Mouse (Mus musculus) midbrain, embryonic 15.5 days (tissue): Measurements from ENCODE around the gene Armc10. TPM values are rescaled to one million over a fixed set of nuclear protein-coding genes. Genes with fewer than 3 reads are reported as not detected.
"Not testable (repeated sequence)": the region's sequence is repeated elsewhere in the genome, so short reads cannot be mapped to it uniquely, and the experiment has no call there.

Experiments
- ATAC-seq: fragments of 200-750 bp; cut with Nextera tagmentation; replicated peaks from 2 replicates; pipeline ENCODE4 v1.8.0; 2017; ENCODE audit warnings: moderate TSS enrichment
- H3K27ac ChIP-seq: fragments of 300-500 bp; sonication (generic); 2 replicates; pipeline ENCODE4 v1.5.1; 2015; ENCODE audit warnings: mild to moderate bottlenecking, inconsistent platforms
- H3K27me3 ChIP-seq: fragments of 300-500 bp; sonication (generic); replicated peaks from 2 replicates; pipeline ENCODE4 v1.6.1; 2015; ENCODE audit warnings: inconsistent platforms
- H3K36me3 ChIP-seq: fragments of 300-500 bp; sonication (generic); replicated peaks from 2 replicates; pipeline ENCODE4 v1.6.1; 2015; ENCODE audit warnings: inconsistent platforms
- H3K4me1 ChIP-seq: fragments of 300-500 bp; sonication (generic); 2 replicates; pipeline ENCODE4 v1.6.1; 2015; ENCODE audit warnings: inconsistent platforms
- H3K4me2 ChIP-seq: fragments of 300-500 bp; sonication (generic); 2 replicates; pipeline ENCODE4 v1.6.1; 2015; ENCODE audit warnings: inconsistent platforms, mild to moderate bottlenecking, moderate library complexity
- H3K4me3 ChIP-seq: fragments of 300-500 bp; sonication (generic); 2 replicates; pipeline ENCODE4 v1.5.1; 2015; ENCODE audit warnings: mild to moderate bottlenecking, inconsistent platforms
- H3K9ac ChIP-seq: fragments of 300-500 bp; sonication (generic); 2 replicates; pipeline ENCODE4 v1.6.1; 2015; ENCODE audit warnings: mild to moderate bottlenecking, inconsistent platforms
- H3K9me3 ChIP-seq: fragments of 300-500 bp; sonication (generic); 2 replicates; pipeline ENCODE4 v1.6.1; 2016; ENCODE audit warnings: inconsistent platforms
- WGBS: fragments of 180-500 bp; shearing (Covaris S2); methylation state at CpG from one replicate; pipeline ENCODE4 v1.1.7; 2015; ENCODE audit warnings: mixed read lengths; 5-methylcytosine and 5-hydroxymethylcytosine counted together
- polyA plus RNA-seq: library from polyadenylated mRNA; unstranded; fragments of >200 nt; fragmentation: Nextera tagmentation; extraction: Ambion mirVana; gene quantifications from 2 replicates; pipeline ENCODE4 v1.2.1, GENCODE M21; 2015

Gene Armc10
- polyA plus RNA-seq = 58.3 and 60.2 TPM in 2 replicates

GRCm38 (mm10) chr5:21645439-21646132 lies at the start of gene Armc10, which contains the start of gene Fbxl13:
Gene Armc10 (plus strand): TSS chr5:21645813.
Gene Fbxl13 (minus strand): TSS chr5:21645634.
- Histone ChIP-seq H3K27ac (peak within 1 kb of the TSS; percentile 93), H3K9me3 (no peaks in the 10 kb centered on the region), H3K4me1 (peaks cover 20% of the 10 kb centered on the region), H3K27me3 (no peaks in the 10 kb centered on the region), H3K36me3 (peaks cover 20% of the 10 kb centered on the region), H3K4me2 (peak within 1 kb of the TSS; percentile 78), H3K4me3 (peak within 1 kb of the TSS; percentile 98), H3K9ac (peak within 1 kb of the TSS; percentile 98)
- WGBS = under 1% methylated on average over 40 of the region's 40 CpGs
- peak; percentile 98 for ATAC-seq

- not testable (repeated sequence) for H3K36me3 ChIP-seq, H3K4me2 ChIP-seq, H3K9ac ChIP-seq, ATAC-seq, H3K4me1 ChIP-seq, H3K27ac ChIP-seq, H3K9me3 ChIP-seq, H3K27me3 ChIP-seq, H3K4me3 ChIP-seq
- 87% methylated on average over 2 of the region's 2 CpGs for WGBS
Measured at GRCm38 (mm10) chr5:21599536-21599935, 46.1 kb upstream of the Armc10 start.

- Histone ChIP-seq H3K27me3 (no peaks in the 10 kb centered on the region), H3K4me1 (no peaks in the 10 kb centered on the region), H3K4me3 (no peak overlapping the region), H3K27ac (no peak overlapping the region), H3K4me2 (no peak overlapping the region), H3K9me3 (no peaks in the 10 kb centered on the region), H3K36me3 (no peaks in the 10 kb centered on the region), H3K9ac (no peak overlapping the region)
- ATAC-seq = no peak
- WGBS = 96% methylated on average over 4 of the region's 4 CpGs
Measured at GRCm38 (mm10) chr5:21599961-21600360, 45.7 kb upstream of the Armc10 start.

- Histone ChIP-seq H3K4me2 (no peak overlapping the region), H3K27me3 (no peaks in the 10 kb centered on the region), H3K4me1 (no peaks in the 10 kb centered on the region), H3K27ac (no peak overlapping the region), H3K4me3 (no peak overlapping the region), H3K36me3 (no peaks in the 10 kb centered on the region), H3K9ac (no peak overlapping the region), H3K9me3 (no peaks in the 10 kb centered on the region)
- no peak for ATAC-seq
- 67% methylated on average over 6 of the region's 6 CpGs for WGBS
Measured at GRCm38 (mm10) chr5:21605936-21606335, 39.7 kb upstream of the Armc10 start.

- no peak for ATAC-seq
- Histone ChIP-seq H3K27ac (no peak overlapping the region), H3K4me2 (no peak overlapping the region), H3K36me3 (no peaks in the 10 kb centered on the region), H3K4me1 (no peaks in the 10 kb centered on the region), H3K4me3 (no peak overlapping the region), H3K9ac (no peak overlapping the region), H3K27me3 (no peaks in the 10 kb centered on the region), H3K9me3 (no peaks in the 10 kb centered on the region)
- 78% methylated on average over 12 of the region's 12 CpGs for WGBS
Measured at GRCm38 (mm10) chr5:21608311-21609304, 37.0 kb upstream of the Armc10 start.

GRCm38 (mm10) chr5:21610996-21611395 lies 34.6 kb upstream of the Armc10 start:
- H3K4me3 ChIP-seq = no peak overlapping the region
- H3K4me1 ChIP-seq = no peaks in the 10 kb centered on the region
- H3K4me2 ChIP-seq = no peak overlapping the region
- H3K27ac ChIP-seq = no peak overlapping the region
- no peaks in the 10 kb centered on the region for H3K9me3 ChIP-seq
- no peak overlapping the region for H3K9ac ChIP-seq
- no peak for ATAC-seq
- WGBS = 81% methylated on average over 3 of the region's 3 CpGs
- no peaks in the 10 kb centered on the region for H3K36me3 ChIP-seq
- H3K27me3 ChIP-seq = no peaks in the 10 kb centered on the region

- WGBS = 98% methylated on average over 11 of the region's 11 CpGs
- not testable (repeated sequence) for H3K4me2 ChIP-seq, H3K4me3 ChIP-seq, H3K4me1 ChIP-seq, H3K9ac ChIP-seq, H3K27ac ChIP-seq, H3K36me3 ChIP-seq, H3K27me3 ChIP-seq, H3K9me3 ChIP-seq, ATAC-seq
Measured at GRCm38 (mm10) chr5:21614299-21614698, 31.3 kb upstream of the Armc10 start.

- Histone ChIP-seq H3K4me2 (no peak overlapping the region), H3K9me3 (no peaks in the 10 kb centered on the region), H3K9ac (no peak overlapping the region), H3K4me3 (no peak overlapping the region), H3K36me3 (no peaks in the 10 kb centered on the region), H3K27me3 (no peaks in the 10 kb centered on the region), H3K4me1 (no peaks in the 10 kb centered on the region), H3K27ac (no peak overlapping the region)
- no peak for ATAC-seq
- 78% methylated on average over 3 of the region's 3 CpGs for WGBS
Measured at GRCm38 (mm10) chr5:21616450-21617009, 29.1 kb upstream of the Armc10 start.

GRCm38 (mm10) chr5:21625916-21626315 lies 19.7 kb upstream of the Armc10 start:
- no peak overlapping the region for H3K9ac ChIP-seq
- no peaks in the 10 kb centered on the region for H3K9me3 ChIP-seq
- no peaks in the 10 kb centered on the region for H3K27me3 ChIP-seq
- no peak overlapping the region for H3K4me2 ChIP-seq
- ATAC-seq = no peak
- no peaks in the 10 kb centered on the region for H3K4me1 ChIP-seq
- H3K4me3 ChIP-seq = no peak overlapping the region
- H3K27ac ChIP-seq = no peak overlapping the region
- H3K36me3 ChIP-seq = no peaks in the 10 kb centered on the region

- Histone ChIP-seq H3K36me3 (no peaks in the 10 kb centered on the region), H3K4me2 (no peak overlapping the region), H3K27me3 (no peaks in the 10 kb centered on the region), H3K4me1 (peaks cover 5% of the 10 kb centered on the region), H3K27ac (no peak overlapping the region), H3K9ac (no peak overlapping the region), H3K4me3 (no peak overlapping the region), H3K9me3 (no peaks in the 10 kb centered on the region)
- WGBS = 2% methylated on average over 1 of the region's 1 CpGs
- no peak for ATAC-seq
Measured at GRCm38 (mm10) chr5:21640961-21641360, 4.7 kb upstream of the Armc10 start.

GRCm38 (mm10) chr5:21643606-21644005 lies 2.0 kb upstream of the Armc10 start:
- H3K27ac ChIP-seq = no peak overlapping the region
- H3K36me3 ChIP-seq = peaks cover 1% of the 10 kb centered on the region; the same call in 1 of the 2 replicates
- H3K4me2 ChIP-seq = no peak overlapping the region
- no peak overlapping the region for H3K4me3 ChIP-seq
- ATAC-seq = no peak
- WGBS = 37% methylated on average over 1 of the region's 1 CpGs
- H3K4me1 ChIP-seq = peaks cover 20% of the 10 kb centered on the region
- no peaks in the 10 kb centered on the region for H3K9me3 ChIP-seq
- no peaks in the 10 kb centered on the region for H3K27me3 ChIP-seq
- no peak overlapping the region for H3K9ac ChIP-seq

- peaks cover 15% of the 10 kb centered on the region for H3K36me3 ChIP-seq
- peak overlapping the region; percentile 42 for H3K9ac ChIP-seq
- peak overlapping the region; percentile 78 for H3K4me2 ChIP-seq
- ATAC-seq = no peak; the same call in 1 of the 2 replicates
- H3K4me3 ChIP-seq = peak overlapping the region; percentile 98
- H3K27me3 ChIP-seq = no peaks in the 10 kb centered on the region
- peaks cover 20% of the 10 kb centered on the region for H3K4me1 ChIP-seq
- no peaks in the 10 kb centered on the region for H3K9me3 ChIP-seq
- peak overlapping the region; percentile 93 for H3K27ac ChIP-seq
- 10% methylated on average over 14 of the region's 14 CpGs for WGBS
Measured at GRCm38 (mm10) chr5:21644891-21645438, 648 bp upstream of the Armc10 start.
